Mouse (Mus musculus): ENCODE data around the gene Cytl1. TPM values are rescaled to one million over a fixed set of nuclear protein-coding genes. Genes with fewer than 3 reads are reported as not detected.
A peak's percentile ranks its signal among the peaks of the same experiment; 100 is the strongest.

Gene Cytl1
- polyA plus RNA-seq, 1 experiment from 2014 or later: 13.4 TPM

- H3K27me3 ChIP-seq (ENCODE audit: control insufficient read depth, insufficient read depth, low read length): peaks cover 40% of the 10 kb centered on the region
- H3K4me2 ChIP-seq (ENCODE audit: low read length): peak within 1 kb of the TSS; percentile 82
- peak within 1 kb of the TSS; percentile 43 to 44 for H3K4me3 ChIP-seq (ENCODE audit: control insufficient read depth in 1 of 2, insufficient read depth in 1 of 2, low read depth in 1 of 2, low read length in 2 of 2)
- ATAC-seq (ENCODE audit: insufficient number of reproducible peaks, insufficient read depth, low FRiP score, low read depth): 0 out of 2 replicates have a peak, but pooled peaks have one; percentile 33
- H3K36me3 ChIP-seq (ENCODE audit: control insufficient read depth, insufficient read depth, low read length): no peaks in the 10 kb centered on the region
- H3K9ac ChIP-seq (ENCODE audit: low read length): peak within 1 kb of the TSS; percentile 61
- H3K4me1 ChIP-seq (ENCODE audit: control insufficient read depth in 2 of 2, insufficient read depth in 2 of 2, low read length in 2 of 2): peaks cover 2 to 11% of the 10 kb centered on the region in 2 experiments; a peak in 2 of 4 replicates
- H3K9me3 ChIP-seq (ENCODE audit: control insufficient read depth, low read length): peaks cover 7% of the 10 kb centered on the region; the same call in 1 of the 2 replicates
- H3K27ac ChIP-seq (replicated peaks in 1 of 2; ENCODE audit: control insufficient read depth in 1 of 2, insufficient read depth in 1 of 2, low read depth in 2 of 2, low read length in 2 of 2): no peak within 1 kb of the TSS
- WGBS: 2% methylated on average over 40 of the region's 40 CpGs
Observed at GRCm38 (mm10) chr5:37716505-37717372, 18.6 kb upstream of the Cytl1 start, which contains the start of gene Stk32b. Stk32b (minus strand) TSS chr5:37717171.

- H3K9ac ChIP-seq (ENCODE audit: low read length): peak overlapping the region; percentile 61; the same call in 1 of the 2 replicates
- ATAC-seq (ENCODE audit: insufficient number of reproducible peaks, insufficient read depth, low FRiP score, low read depth): no peak
Observed at GRCm38 (mm10) chr5:37717384-37717963, 17.8 kb upstream of the Cytl1 start.

GRCm38 (mm10) chr5:37720670-37721069 lies 14.6 kb upstream of the Cytl1 start:
- Histone ChIP-seq H3K27ac (replicated peaks in 1 of 2; ENCODE audit: control insufficient read depth in 1 of 2, insufficient read depth in 1 of 2, low read depth in 2 of 2, low read length in 2 of 2) (no peak overlapping the region), H3K9me3 (ENCODE audit: control insufficient read depth, low read length) (no peaks in the 10 kb centered on the region), H3K27me3 (ENCODE audit: control insufficient read depth, insufficient read depth, low read length) (peaks cover 33% of the 10 kb centered on the region), H3K4me3 (ENCODE audit: control insufficient read depth in 1 of 2, insufficient read depth in 1 of 2, low read depth in 1 of 2, low read length in 2 of 2) (no peak overlapping the region), H3K9ac (ENCODE audit: low read length) (no peak overlapping the region), H3K4me2 (ENCODE audit: low read length) (no peak overlapping the region), H3K4me1 (ENCODE audit: control insufficient read depth in 2 of 2, insufficient read depth in 2 of 2, low read length in 2 of 2) (peaks cover 3 to 5% of the 10 kb centered on the region in 2 experiments; a peak in 1 of 4 replicates), H3K36me3 (ENCODE audit: control insufficient read depth, insufficient read depth, low read length) (no peaks in the 10 kb centered on the region)
- 20% methylated on average over 6 of the region's 6 CpGs for WGBS
- no peak for ATAC-seq (ENCODE audit: insufficient number of reproducible peaks, insufficient read depth, low FRiP score, low read depth)

More at GRCm38 (mm10) chr5:37717384-37717963, 17.8 kb upstream of the Cytl1 start:
- H3K4me3 ChIP-seq (ENCODE audit: control insufficient read depth in 1 of 2, insufficient read depth in 1 of 2, low read depth in 1 of 2, low read length in 2 of 2): peak overlapping the region; percentile 43 to 44
- 1% methylated on average over 14 of the region's 14 CpGs for WGBS
- H3K27me3 ChIP-seq (ENCODE audit: control insufficient read depth, insufficient read depth, low read length): peaks cover 40% of the 10 kb centered on the region
- H3K4me1 ChIP-seq (ENCODE audit: control insufficient read depth in 2 of 2, insufficient read depth in 2 of 2, low read length in 2 of 2): peaks cover 2 to 11% of the 10 kb centered on the region in 2 experiments; a peak in 2 of 4 replicates
- no peak overlapping the region for H3K27ac ChIP-seq (replicated peaks in 1 of 2; ENCODE audit: control insufficient read depth in 1 of 2, insufficient read depth in 1 of 2, low read depth in 2 of 2, low read length in 2 of 2)
- H3K9me3 ChIP-seq (ENCODE audit: control insufficient read depth, low read length): peaks cover 4% of the 10 kb centered on the region; the same call in 1 of the 2 replicates
- H3K36me3 ChIP-seq (ENCODE audit: control insufficient read depth, insufficient read depth, low read length): no peaks in the 10 kb centered on the region
- peak overlapping the region; percentile 82 for H3K4me2 ChIP-seq (ENCODE audit: low read length)

GRCm38 (mm10) chr5:37725220-37725886 lies 10.0 kb upstream of the Cytl1 start:
- Histone ChIP-seq H3K9me3 (ENCODE audit: control insufficient read depth, low read length) (no peaks in the 10 kb centered on the region), H3K4me1 (ENCODE audit: control insufficient read depth in 2 of 2, insufficient read depth in 2 of 2, low read length in 2 of 2) (peaks cover 0 to 3% of the 10 kb centered on the region in 2 experiments; a peak in 1 of 4 replicates), H3K27ac (replicated peaks in 1 of 2; ENCODE audit: control insufficient read depth in 1 of 2, insufficient read depth in 1 of 2, low read depth in 2 of 2, low read length in 2 of 2) (no peak overlapping the region), H3K4me3 (ENCODE audit: control insufficient read depth in 1 of 2, insufficient read depth in 1 of 2, low read depth in 1 of 2, low read length in 2 of 2) (no peak overlapping the region), H3K36me3 (ENCODE audit: control insufficient read depth, insufficient read depth, low read length) (no peaks in the 10 kb centered on the region), H3K9ac (ENCODE audit: low read length) (no peak overlapping the region), H3K27me3 (ENCODE audit: control insufficient read depth, insufficient read depth, low read length) (no peaks in the 10 kb centered on the region; the same call in 1 of the 2 replicates), H3K4me2 (ENCODE audit: low read length) (no peak overlapping the region)
- 65% methylated on average over 4 of the region's 4 CpGs for WGBS
- peak; percentile 7; the same call in 1 of the 2 replicates for ATAC-seq (ENCODE audit: insufficient number of reproducible peaks, insufficient read depth, low FRiP score, low read depth)

- Histone ChIP-seq H3K4me1 (ENCODE audit: control insufficient read depth in 2 of 2, insufficient read depth in 2 of 2, low read length in 2 of 2) (peaks cover 0 to 4% of the 10 kb centered on the region in 2 experiments; a peak in 1 of 4 replicates), H3K9me3 (ENCODE audit: control insufficient read depth, low read length) (no peaks in the 10 kb centered on the region), H3K27me3 (ENCODE audit: control insufficient read depth, insufficient read depth, low read length) (no peaks in the 10 kb centered on the region), H3K36me3 (ENCODE audit: control insufficient read depth, insufficient read depth, low read length) (no peaks in the 10 kb centered on the region), H3K4me3 (ENCODE audit: control insufficient read depth in 1 of 2, insufficient read depth in 1 of 2, low read depth in 1 of 2, low read length in 2 of 2) (no peak overlapping the region), H3K27ac (replicated peaks in 1 of 2; ENCODE audit: control insufficient read depth in 1 of 2, insufficient read depth in 1 of 2, low read depth in 2 of 2, low read length in 2 of 2) (no peak overlapping the region), H3K9ac (ENCODE audit: low read length) (no peak overlapping the region), H3K4me2 (ENCODE audit: low read length) (no peak overlapping the region)
- ATAC-seq (ENCODE audit: insufficient number of reproducible peaks, insufficient read depth, low FRiP score, low read depth): peak; percentile 37; the same call in 1 of the 2 replicates
- 61% methylated on average over 2 of the region's 2 CpGs for WGBS
Observed at GRCm38 (mm10) chr5:37730781-37731180, 4.5 kb upstream of the Cytl1 start.

- H3K4me1 ChIP-seq (ENCODE audit: control insufficient read depth in 2 of 2, insufficient read depth in 2 of 2, low read length in 2 of 2): peaks cover 0 to 4% of the 10 kb centered on the region in 2 experiments; a peak in 1 of 4 replicates
- H3K9ac ChIP-seq (ENCODE audit: low read length): no peak overlapping the region
- 50% methylated on average over 7 of the region's 7 CpGs for WGBS
- ATAC-seq (ENCODE audit: insufficient number of reproducible peaks, insufficient read depth, low FRiP score, low read depth): no peak
- no peaks in the 10 kb centered on the region for H3K36me3 ChIP-seq (ENCODE audit: control insufficient read depth, insufficient read depth, low read length)
- H3K4me3 ChIP-seq (ENCODE audit: control insufficient read depth in 1 of 2, insufficient read depth in 1 of 2, low read depth in 1 of 2, low read length in 2 of 2): no peak overlapping the region
- no peak overlapping the region for H3K27ac ChIP-seq (replicated peaks in 1 of 2; ENCODE audit: control insufficient read depth in 1 of 2, insufficient read depth in 1 of 2, low read depth in 2 of 2, low read length in 2 of 2)
- no peaks in the 10 kb centered on the region for H3K9me3 ChIP-seq (ENCODE audit: control insufficient read depth, low read length)
- no peaks in the 10 kb centered on the region for H3K27me3 ChIP-seq (ENCODE audit: control insufficient read depth, insufficient read depth, low read length)
- H3K4me2 ChIP-seq (ENCODE audit: low read length): no peak overlapping the region
Observed at GRCm38 (mm10) chr5:37736213-37736612, 894 bp downstream of the Cytl1 start.
